Mouse (Mus musculus) heart, embryonic 10.5 days (tissue): ENCODE data around the gene Pin4. TPM values are rescaled to one million over a fixed set of nuclear protein-coding genes. Genes with fewer than 3 reads are reported as not detected.
"Not testable (repeated sequence)": the region's sequence is repeated elsewhere in the genome, so short reads cannot be mapped to it uniquely, and the experiment has no call there.

ENCODE experiments used
- DNase-seq: peaks from one replicate; pipeline ENCODE4 v3.0.0-alpha.2; 2017; ENCODE audit warnings: low spot score
- H3K27ac ChIP-seq: fragments of 300-500 bp; sonication (generic); 2 replicates; pipeline ENCODE4 v1.5.1; 2016; ENCODE audit warnings: mild to moderate bottlenecking
- H3K27me3 ChIP-seq: fragments of 300-500 bp; sonication (generic); 2 replicates; pipeline ENCODE4 v1.6.1; 2016; ENCODE audit warnings: mild to moderate bottlenecking; ENCODE audit not compliant: poor library complexity, insufficient read depth, severe bottlenecking
- H3K36me3 ChIP-seq: fragments of 300-500 bp; sonication (generic); 2 replicates; pipeline ENCODE4 v1.6.1; 2016; ENCODE audit warnings: mild to moderate bottlenecking, moderate library complexity
- H3K4me1 ChIP-seq: fragments of 300-500 bp; sonication (generic); 2 replicates; pipeline ENCODE4 v1.6.1; 2016; ENCODE audit warnings: mild to moderate bottlenecking
- H3K4me3 ChIP-seq: fragments of 300-500 bp; sonication (generic); 2 replicates; pipeline ENCODE4 v1.5.1; 2016; ENCODE audit warnings: mild to moderate bottlenecking, moderate library complexity
- H3K9me3 ChIP-seq: fragments of 300-500 bp; sonication (generic); 2 replicates; pipeline ENCODE4 v1.6.1; 2016; ENCODE audit warnings: mild to moderate bottlenecking, moderate library complexity
- WGBS: fragments of 180-500 bp; shearing (Covaris S2); methylation state at CpG from one replicate; pipeline ENCODE4 v1.1.7; 2016; 5-methylcytosine and 5-hydroxymethylcytosine counted together
- polyA plus RNA-seq: library from polyadenylated mRNA; unstranded; fragments of >200 nt; fragmentation: Nextera tagmentation; extraction: Ambion mirVana; gene quantifications from 2 replicates; pipeline ENCODE4 v1.2.1, GENCODE M21; 2016

Gene Pin4
- polyA plus RNA-seq, 1 experiment from 2014 or later = 65.4 TPM

DNA sequence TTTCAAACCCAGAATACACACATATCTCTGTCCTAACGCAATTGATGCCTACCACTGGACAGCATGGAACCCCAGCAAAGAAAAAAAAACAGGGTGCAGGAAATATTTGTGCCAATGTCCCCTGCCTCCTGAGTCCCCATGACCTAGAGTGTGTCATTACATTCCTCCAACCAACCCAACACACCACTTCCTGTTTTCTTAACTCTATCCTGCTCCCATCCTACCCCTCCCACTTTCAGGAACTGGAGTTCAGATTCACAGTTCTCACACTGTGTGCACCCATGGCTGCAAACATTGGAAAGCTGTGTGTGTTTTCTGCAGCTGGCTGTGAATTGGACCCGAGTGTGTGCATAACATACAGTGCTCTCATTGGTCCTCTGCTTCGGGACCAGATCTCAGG lies 28.6 kb upstream of the Pin4 start:
- Histone ChIP-seq H3K36me3 (no peaks in the 10 kb centered on the region; the same call in 1 of the 2 replicates), H3K4me3 (no peak overlapping the region), H3K9me3 (no peaks in the 10 kb centered on the region), H3K27me3 (peaks cover 6% of the 10 kb centered on the region; the same call in 1 of the 2 replicates), H3K4me1 (no peaks in the 10 kb centered on the region), H3K27ac (no peak overlapping the region)
- no peak for DNase-seq
- 69% methylated on average over 3 of the region's 3 CpGs for WGBS

DNA sequence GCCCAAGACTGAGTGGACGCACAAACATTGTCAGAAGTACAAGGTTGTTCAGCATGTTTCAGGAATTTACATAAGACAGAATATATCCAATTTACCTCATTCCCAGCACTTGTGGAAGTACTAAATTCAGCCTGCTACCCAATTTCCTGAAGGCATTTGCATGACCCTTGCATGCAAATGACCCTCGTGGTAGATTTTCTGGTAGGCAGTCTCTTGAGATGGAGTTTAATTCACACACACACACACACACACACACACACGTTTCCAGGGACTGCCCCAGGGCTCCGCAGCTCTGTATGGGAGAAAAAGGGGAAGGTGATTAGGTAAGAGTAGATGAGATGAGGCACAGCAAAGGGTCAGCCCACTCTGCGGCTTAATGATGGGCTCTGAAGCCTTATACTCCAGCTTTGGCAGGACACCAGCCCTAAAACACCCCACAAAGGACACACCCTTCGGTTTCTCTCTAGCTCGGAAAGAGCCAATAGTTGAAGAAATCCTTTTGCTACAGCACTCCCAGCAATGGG lies 24.8 kb upstream of the Pin4 start:
- no peaks in the 10 kb centered on the region for H3K4me1 ChIP-seq
- no peaks in the 10 kb centered on the region; the same call in 1 of the 2 replicates for H3K27me3 ChIP-seq
- H3K36me3 ChIP-seq = no peaks in the 10 kb centered on the region
- WGBS = 81% methylated on average over 7 of the region's 7 CpGs
- no peak overlapping the region for H3K27ac ChIP-seq
- DNase-seq = no peak
- no peak overlapping the region for H3K4me3 ChIP-seq
- no peaks in the 10 kb centered on the region for H3K9me3 ChIP-seq

- no peak for DNase-seq
- no peaks in the 10 kb centered on the region for H3K4me1 ChIP-seq
- H3K4me3 ChIP-seq = no peak overlapping the region
- peaks cover 8% of the 10 kb centered on the region; the same call in 1 of the 2 replicates for H3K27me3 ChIP-seq
- H3K9me3 ChIP-seq = no peaks in the 10 kb centered on the region
- no peak overlapping the region for H3K27ac ChIP-seq
- H3K36me3 ChIP-seq = no peaks in the 10 kb centered on the region
- WGBS = 60% methylated on average over 7 of the region's 7 CpGs
Observed at GRCm38 (mm10) chrX:102101886-102102285, 17.4 kb upstream of the Pin4 start.

GRCm38 (mm10) chrX:102103830-102104229 lies 15.4 kb upstream of the Pin4 start:
- H3K9me3 ChIP-seq, H3K36me3 ChIP-seq, H3K27me3 ChIP-seq, DNase-seq, H3K27ac ChIP-seq, H3K4me1 ChIP-seq, H3K4me3 ChIP-seq: not testable (repeated sequence)
- WGBS = 53% methylated on average over 2 of the region's 2 CpGs

- H3K36me3 ChIP-seq, H3K4me1 ChIP-seq, H3K4me3 ChIP-seq, H3K9me3 ChIP-seq, DNase-seq, H3K27ac ChIP-seq, H3K27me3 ChIP-seq: not testable (repeated sequence)
- WGBS = 75% methylated on average over 5 of the region's 5 CpGs
Observed at GRCm38 (mm10) chrX:102109349-102109748, 9.9 kb upstream of the Pin4 start.

GRCm38 (mm10) chrX:102115676-102116075 lies 3.6 kb upstream of the Pin4 start:
- H3K27me3 ChIP-seq = no peaks in the 10 kb centered on the region; the same call in 1 of the 2 replicates

GRCm38 (mm10) chrX:102121321-102121720 lies 2.1 kb downstream of the Pin4 start:
- H3K36me3 ChIP-seq = peaks cover 37% of the 10 kb centered on the region
- H3K4me3 ChIP-seq = no peak overlapping the region
- WGBS = 76% methylated on average over 2 of the region's 2 CpGs
- no peak for DNase-seq
- H3K27me3 ChIP-seq = no peaks in the 10 kb centered on the region; the same call in 1 of the 2 replicates
- H3K9me3 ChIP-seq = no peaks in the 10 kb centered on the region
- no peak overlapping the region for H3K27ac ChIP-seq
- no peaks in the 10 kb centered on the region for H3K4me1 ChIP-seq

More at GRCm38 (mm10) chrX:102115676-102116075, 3.6 kb upstream of the Pin4 start:
- 50% methylated on average over 4 of the region's 4 CpGs for WGBS
- H3K36me3 ChIP-seq = no peaks in the 10 kb centered on the region
- no peaks in the 10 kb centered on the region for H3K4me1 ChIP-seq
- H3K9me3 ChIP-seq = no peaks in the 10 kb centered on the region
- H3K27ac ChIP-seq = no peak overlapping the region
- H3K4me3 ChIP-seq = no peak overlapping the region
- DNase-seq = no peak

- Histone ChIP-seq H3K36me3 (peaks cover 39% of the 10 kb centered on the region), H3K4me1 (no peaks in the 10 kb centered on the region), H3K4me3 (no peak overlapping the region), H3K27me3 (no peaks in the 10 kb centered on the region), H3K27ac (no peak overlapping the region), H3K9me3 (no peaks in the 10 kb centered on the region)
- WGBS = 90% methylated on average over 1 of the region's 1 CpGs
- DNase-seq = no peak
Observed at GRCm38 (mm10) chrX:102141157-102141556, 21.9 kb downstream of the Pin4 start.

DNA sequence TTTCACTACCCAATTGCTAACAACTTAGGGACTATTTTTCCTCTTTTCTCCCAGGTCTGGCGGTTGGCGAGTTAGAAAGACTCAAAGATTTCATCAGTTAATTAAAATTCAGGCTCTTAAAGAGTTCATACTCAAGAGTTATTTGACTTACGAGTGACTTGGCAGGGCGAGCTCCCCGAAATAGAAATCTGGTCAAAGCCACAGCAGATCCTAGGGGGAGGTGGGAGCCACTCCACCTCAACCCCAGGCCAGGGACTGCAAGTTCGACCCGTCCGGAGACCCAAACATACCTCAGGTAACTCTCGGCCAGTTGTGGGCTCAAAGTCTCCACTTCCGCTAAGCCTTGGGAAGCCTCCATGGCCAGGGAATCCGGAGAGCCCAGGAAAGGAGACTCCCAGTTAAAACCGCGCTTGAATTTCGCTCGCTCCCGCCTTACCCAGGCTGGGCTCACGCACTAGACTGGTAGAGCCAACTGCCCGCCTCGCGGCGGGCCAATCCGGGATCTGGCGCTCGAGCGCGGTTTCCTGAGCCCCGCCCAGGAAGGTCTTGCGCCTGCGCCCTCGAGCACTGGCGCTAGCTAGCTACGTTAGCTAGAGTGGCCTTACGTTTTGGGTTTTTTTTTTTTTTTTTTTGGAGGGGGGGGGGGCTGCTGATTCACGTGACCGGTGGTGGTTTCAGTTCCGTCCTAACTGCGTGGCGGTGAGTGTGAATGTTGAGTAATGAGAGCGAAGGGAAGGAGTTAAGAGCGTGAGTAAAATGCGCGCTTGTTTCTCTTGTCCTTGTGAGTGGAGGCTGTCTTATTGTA lies 37.6 kb downstream of the Pin4 start, which contains the start of gene Ercc6l:
TSS of gene Ercc6l (minus strand) at position 474 of the 805 bp plus-strand sequence.
- Histone ChIP-seq H3K27me3 (no peaks in the 10 kb centered on the region), H3K4me1 (no peaks in the 10 kb centered on the region), H3K4me3 (peak within 1 kb of the TSS; percentile 61), H3K36me3 (no peaks in the 10 kb centered on the region), H3K27ac (peak within 1 kb of the TSS; percentile 83), H3K9me3 (no peaks in the 10 kb centered on the region)
- DNase-seq = peak; percentile 93
- WGBS = 10% methylated on average over 42 of the region's 42 CpGs

DNA sequence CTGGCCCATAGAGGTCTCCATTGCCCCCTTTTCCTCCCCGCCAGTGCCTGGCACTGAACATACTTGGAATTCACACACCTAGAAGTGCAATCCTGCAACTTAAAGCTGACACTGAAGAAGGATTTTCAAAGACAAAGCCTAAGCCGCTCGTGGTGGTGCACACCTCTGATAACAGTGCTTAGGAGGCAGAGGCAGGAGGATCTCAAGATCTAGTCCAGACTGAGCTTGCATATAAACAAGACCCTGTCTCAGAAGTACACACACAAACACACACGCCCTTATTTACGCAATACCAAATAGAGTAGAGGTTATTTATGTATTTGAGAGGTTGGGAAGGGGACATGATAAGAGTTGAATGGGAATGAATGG lies 38.2 kb downstream of the Pin4 start:
- Histone ChIP-seq H3K36me3 (no peaks in the 10 kb centered on the region), H3K4me1 (no peaks in the 10 kb centered on the region), H3K4me3 (peak overlapping the region; percentile 61), H3K27me3 (no peaks in the 10 kb centered on the region), H3K9me3 (no peaks in the 10 kb centered on the region), H3K27ac (peak overlapping the region; percentile 83)
- DNase-seq = no peak
- WGBS = 48% methylated on average over 5 of the region's 5 CpGs

DNA sequence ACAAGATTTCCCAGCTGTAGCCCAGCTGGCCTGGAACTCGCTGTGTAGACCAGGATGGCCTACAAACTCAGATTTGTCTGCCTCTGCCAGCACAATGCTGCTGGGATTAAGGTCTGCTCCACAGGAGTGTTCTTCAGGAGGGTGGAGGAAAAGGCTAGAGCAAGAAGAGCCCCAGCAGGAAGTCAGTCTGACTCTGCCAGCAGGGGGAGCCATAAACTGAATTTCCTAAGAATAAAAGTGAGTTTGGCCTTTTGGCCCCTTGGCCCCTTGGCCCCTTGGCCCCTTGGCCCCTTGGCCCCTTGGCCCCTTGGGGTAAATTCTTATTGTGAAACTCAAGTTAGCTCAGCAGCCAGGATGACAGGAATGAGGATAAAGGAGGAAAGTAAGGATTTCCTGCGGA lies 40.5 kb downstream of the Pin4 start:
- Histone ChIP-seq H3K27me3 (no peaks in the 10 kb centered on the region), H3K4me3 (no peak overlapping the region), H3K36me3 (no peaks in the 10 kb centered on the region), H3K4me1 (no peaks in the 10 kb centered on the region), H3K27ac (no peak overlapping the region), H3K9me3 (no peaks in the 10 kb centered on the region)
- DNase-seq = no peak
- 50% methylated on average over 2 of the region's 2 CpGs for WGBS

DNA sequence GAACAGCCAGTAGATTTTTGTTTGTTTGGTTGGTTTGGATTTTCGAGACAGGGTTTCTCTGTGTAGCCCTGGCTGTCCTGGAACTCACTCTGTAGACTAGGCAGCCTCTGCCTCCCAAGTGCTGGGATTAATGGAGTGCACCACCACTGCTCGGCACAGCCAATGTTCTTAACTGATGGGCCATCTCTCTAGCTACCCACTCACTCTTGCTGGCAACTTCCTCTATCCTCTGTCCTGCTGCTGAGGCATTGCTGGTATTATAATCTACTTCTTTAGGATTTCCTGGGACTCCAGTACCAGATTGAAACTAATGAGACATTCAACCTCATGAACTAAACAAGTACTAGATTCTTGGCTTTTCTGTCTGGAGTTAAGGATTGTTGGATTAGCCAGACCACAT lies 41.3 kb downstream of the Pin4 start:
- H3K4me1 ChIP-seq = no peaks in the 10 kb centered on the region
- no peak for DNase-seq
- H3K36me3 ChIP-seq = no peaks in the 10 kb centered on the region
- H3K27ac ChIP-seq = no peak overlapping the region
- WGBS = 67% methylated on average over 2 of the region's 2 CpGs
- H3K9me3 ChIP-seq = no peaks in the 10 kb centered on the region
- H3K4me3 ChIP-seq = no peak overlapping the region
- H3K27me3 ChIP-seq = no peaks in the 10 kb centered on the region

GRCm38 (mm10) chrX:102163096-102163495 lies 43.8 kb downstream of the Pin4 start:
- Histone ChIP-seq H3K4me3 (no peak overlapping the region), H3K4me1 (peaks cover 7% of the 10 kb centered on the region; the same call in 1 of the 2 replicates), H3K36me3 (no peaks in the 10 kb centered on the region), H3K27ac (no peak overlapping the region), H3K27me3 (peaks cover 6% of the 10 kb centered on the region; the same call in 1 of the 2 replicates), H3K9me3 (no peaks in the 10 kb centered on the region)
- DNase-seq = no peak
- 38% methylated on average over 2 of the region's 2 CpGs for WGBS
